Mouse (Mus musculus): ENCODE results near the gene Scp2. TPM values are rescaled to one million over a fixed set of nuclear protein-coding genes. Genes with fewer than 3 reads are reported as not detected.

Gene Scp2
- polyA plus RNA-seq, 1 experiment from 2014 or later = 943 TPM

GRCm38 (mm10) chr4:108051687-108052274 lies 93.0 kb downstream of the Scp2 start:
- Histone ChIP-seq H3K4me2 (replicated peaks; ENCODE audit: low read depth) (no peak overlapping the region), H3K4me1 (replicated peaks; ENCODE audit: control insufficient read depth, insufficient read depth, low read length) (no peaks in the 10 kb centered on the region), H3K27me3 (replicated peaks; ENCODE audit: control insufficient read depth, insufficient read depth, low read length) (no peaks in the 10 kb centered on the region), H3K27ac (ENCODE audit: low read depth, low read length) (no peak overlapping the region), H3K4me3 (ENCODE audit: low read depth, low read length) (no peak overlapping the region), H3K9me3 (ENCODE audit: control insufficient read depth) (no peaks in the 10 kb centered on the region), H3K9ac (ENCODE audit: low read depth, low read length) (no peak overlapping the region), H3K36me3 (ENCODE audit: control insufficient read depth, insufficient read depth) (peaks cover 86% of the 10 kb centered on the region)
- no peak for TF ChIP-seq CTCF (IDR thresholded peaks at IDR 0.05; ENCODE audit: low read depth)
- 83% methylated on average over 10 of the region's 10 CpGs for WGBS
- ATAC-seq = no peak

GRCm38 (mm10) chr4:108046136-108046535 lies 98.7 kb downstream of the Scp2 start:
- no peaks in the 10 kb centered on the region for H3K9me3 ChIP-seq (ENCODE audit: control insufficient read depth)
- no peak overlapping the region for H3K4me3 ChIP-seq (ENCODE audit: low read depth, low read length)
- H3K27me3 ChIP-seq (replicated peaks; ENCODE audit: control insufficient read depth, insufficient read depth, low read length) = no peaks in the 10 kb centered on the region
- H3K27ac ChIP-seq (ENCODE audit: low read depth, low read length) = no peak overlapping the region
- H3K4me2 ChIP-seq (replicated peaks; ENCODE audit: low read depth) = no peak overlapping the region
- H3K9ac ChIP-seq (ENCODE audit: low read depth, low read length) = no peak overlapping the region
- peaks cover 76% of the 10 kb centered on the region for H3K36me3 ChIP-seq (ENCODE audit: control insufficient read depth, insufficient read depth)
- TF ChIP-seq CTCF (IDR thresholded peaks at IDR 0.05; ENCODE audit: low read depth) = no peak
- ATAC-seq = no peak
- no peaks in the 10 kb centered on the region for H3K4me1 ChIP-seq (replicated peaks; ENCODE audit: control insufficient read depth, insufficient read depth, low read length)
- 89% methylated on average over 8 of the region's 8 CpGs for WGBS

DNA sequence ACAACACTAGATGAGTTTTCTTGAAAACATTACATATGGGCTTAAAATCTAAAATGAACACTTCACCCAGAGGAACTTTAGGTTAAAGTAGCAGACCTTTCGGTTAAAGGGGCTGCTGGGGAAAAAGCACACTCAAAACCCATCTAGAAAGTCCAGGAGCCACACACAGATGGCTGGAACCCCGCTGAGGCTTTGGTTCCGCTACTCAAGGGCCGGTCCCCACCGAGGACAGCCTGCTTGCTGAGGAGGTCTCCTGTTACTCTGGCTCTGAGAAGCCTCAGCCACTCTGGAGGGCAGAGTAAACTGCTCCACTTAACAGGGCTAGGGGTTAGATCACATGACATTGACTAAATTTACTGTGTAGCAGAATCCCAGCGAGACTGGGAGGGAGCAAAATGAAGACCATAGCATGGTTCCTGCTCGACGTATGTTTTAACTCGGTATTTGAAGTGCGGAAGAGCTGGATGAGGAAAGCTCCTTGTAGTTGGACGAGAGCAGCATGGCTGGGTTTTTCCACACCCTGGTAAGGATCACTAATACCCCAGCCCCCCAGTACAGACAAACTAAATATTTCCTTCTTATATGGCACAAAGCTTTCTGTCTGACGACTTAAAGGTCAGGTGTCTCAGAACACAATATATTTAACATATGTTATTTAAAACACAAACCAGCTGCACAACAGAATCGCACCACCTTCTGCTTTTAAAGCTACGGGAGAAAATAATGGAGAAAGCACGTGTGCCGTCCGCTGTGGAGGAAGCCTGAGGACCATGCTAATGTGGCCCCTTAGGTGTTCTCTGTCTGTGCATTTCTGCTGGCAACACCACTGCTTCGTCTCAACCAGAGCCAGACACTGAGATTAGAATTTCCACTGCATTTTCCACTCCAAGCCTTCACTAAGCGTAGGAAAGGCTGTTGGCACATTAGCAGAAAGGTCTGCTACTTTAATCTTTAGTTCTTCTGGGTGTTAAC lies 99.4 kb downstream of the Scp2 start:
- no peaks in the 10 kb centered on the region for H3K9me3 ChIP-seq (ENCODE audit: control insufficient read depth)
- H3K4me2 ChIP-seq (replicated peaks; ENCODE audit: low read depth) = no peak overlapping the region
- no peak overlapping the region for H3K9ac ChIP-seq (ENCODE audit: low read depth, low read length)
- H3K27ac ChIP-seq (ENCODE audit: low read depth, low read length) = no peak overlapping the region
- H3K27me3 ChIP-seq (replicated peaks; ENCODE audit: control insufficient read depth, insufficient read depth, low read length) = no peaks in the 10 kb centered on the region
- H3K4me3 ChIP-seq (ENCODE audit: low read depth, low read length) = no peak overlapping the region
- WGBS = 82% methylated on average over 19 of the region's 19 CpGs
- peaks cover 72% of the 10 kb centered on the region for H3K36me3 ChIP-seq (ENCODE audit: control insufficient read depth, insufficient read depth)
- TF ChIP-seq CTCF (IDR thresholded peaks at IDR 0.05; ENCODE audit: low read depth) = no peak
- no peaks in the 10 kb centered on the region for H3K4me1 ChIP-seq (replicated peaks; ENCODE audit: control insufficient read depth, insufficient read depth, low read length)
- no peak for ATAC-seq

GRCm38 (mm10) chr4:108037027-108037426 lies 107.8 kb downstream of the Scp2 start:
- H3K36me3 ChIP-seq (ENCODE audit: control insufficient read depth, insufficient read depth) = peaks cover 8% of the 10 kb centered on the region
- 83% methylated on average over 8 of the region's 8 CpGs for WGBS
- H3K27ac ChIP-seq (ENCODE audit: low read depth, low read length) = no peak overlapping the region
- no peak for TF ChIP-seq CTCF (IDR thresholded peaks at IDR 0.05; ENCODE audit: low read depth)
- no peak overlapping the region for H3K9ac ChIP-seq (ENCODE audit: low read depth, low read length)
- H3K4me3 ChIP-seq (ENCODE audit: low read depth, low read length) = no peak overlapping the region
- H3K27me3 ChIP-seq (replicated peaks; ENCODE audit: control insufficient read depth, insufficient read depth, low read length) = peaks cover 10% of the 10 kb centered on the region; the same call in 1 of the 2 replicates
- no peaks in the 10 kb centered on the region for H3K9me3 ChIP-seq (ENCODE audit: control insufficient read depth)
- no peaks in the 10 kb centered on the region for H3K4me1 ChIP-seq (replicated peaks; ENCODE audit: control insufficient read depth, insufficient read depth, low read length)
- ATAC-seq = no peak
- H3K4me2 ChIP-seq (replicated peaks; ENCODE audit: low read depth) = no peak overlapping the region

DNA sequence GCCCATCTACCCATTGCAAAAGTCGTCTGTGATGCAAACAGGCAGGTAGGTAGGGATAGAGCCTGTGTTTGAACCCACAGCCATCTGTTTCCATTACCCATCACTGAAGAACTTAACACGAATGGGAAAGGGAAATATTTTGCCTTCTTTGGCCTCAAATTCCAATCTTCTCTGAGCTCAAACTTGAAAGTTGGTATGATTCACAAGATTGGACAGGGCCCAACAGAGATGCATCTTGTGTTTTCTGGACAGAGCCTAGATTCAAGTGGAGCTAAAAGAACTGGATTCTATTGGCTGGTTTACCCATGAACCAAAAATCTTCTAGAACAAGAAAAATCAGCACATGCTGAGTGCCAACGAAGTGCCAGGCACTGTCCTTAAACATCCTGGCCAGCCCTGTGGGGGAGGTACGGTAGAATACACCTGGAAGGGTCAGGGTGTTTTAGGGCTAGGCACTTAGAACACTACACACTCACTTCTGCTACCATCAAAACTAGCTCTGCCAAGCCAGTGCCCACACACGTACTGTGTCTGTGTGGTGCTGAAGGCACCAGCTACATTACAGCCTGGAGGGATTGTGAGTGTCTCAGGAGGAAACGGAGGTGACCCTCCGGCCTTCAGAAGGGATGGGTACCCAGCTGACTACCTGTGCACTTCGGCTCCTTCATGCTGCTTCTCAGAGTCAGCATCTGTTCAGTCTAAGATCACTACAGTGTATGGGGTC lies 111.6 kb downstream of the Scp2 start:
- ATAC-seq = no peak
- Histone ChIP-seq H3K27ac (ENCODE audit: low read depth, low read length) (no peak overlapping the region), H3K27me3 (replicated peaks; ENCODE audit: control insufficient read depth, insufficient read depth, low read length) (peaks cover 18% of the 10 kb centered on the region), H3K4me3 (ENCODE audit: low read depth, low read length) (no peak overlapping the region), H3K9ac (ENCODE audit: low read depth, low read length) (no peak overlapping the region), H3K4me2 (replicated peaks; ENCODE audit: low read depth) (no peak overlapping the region), H3K4me1 (replicated peaks; ENCODE audit: control insufficient read depth, insufficient read depth, low read length) (no peaks in the 10 kb centered on the region; the same call in 1 of the 2 replicates), H3K36me3 (ENCODE audit: control insufficient read depth, insufficient read depth) (no peaks in the 10 kb centered on the region), H3K9me3 (ENCODE audit: control insufficient read depth) (no peaks in the 10 kb centered on the region)
- 84% methylated on average over 8 of the region's 8 CpGs for WGBS
- no peak for TF ChIP-seq CTCF (IDR thresholded peaks at IDR 0.05; ENCODE audit: low read depth)

GRCm38 (mm10) chr4:108032352-108032849 lies 112.4 kb downstream of the Scp2 start:
- Histone ChIP-seq H3K9ac (ENCODE audit: low read depth, low read length) (peak overlapping the region; percentile 55; the same call in 1 of the 2 replicates), H3K9me3 (ENCODE audit: control insufficient read depth) (no peaks in the 10 kb centered on the region), H3K27ac (ENCODE audit: low read depth, low read length) (no peak overlapping the region), H3K27me3 (replicated peaks; ENCODE audit: control insufficient read depth, insufficient read depth, low read length) (peaks cover 18% of the 10 kb centered on the region), H3K4me1 (replicated peaks; ENCODE audit: control insufficient read depth, insufficient read depth, low read length) (no peaks in the 10 kb centered on the region; the same call in 1 of the 2 replicates), H3K4me3 (ENCODE audit: low read depth, low read length) (peak overlapping the region; percentile 59), H3K4me2 (replicated peaks; ENCODE audit: low read depth) (peak overlapping the region; percentile 99), H3K36me3 (ENCODE audit: control insufficient read depth, insufficient read depth) (no peaks in the 10 kb centered on the region)
- WGBS = 56% methylated on average over 11 of the region's 11 CpGs
- no peak for ATAC-seq
- TF ChIP-seq CTCF (IDR thresholded peaks at IDR 0.05; ENCODE audit: low read depth) = no peak

Measured in intestine, postnatal 0 days (tissue).